Mouse (Mus musculus) midbrain, postnatal 0 days (tissue): ENCODE data around the gene Gpr12. TPM values are rescaled to one million over a fixed set of nuclear protein-coding genes. Genes with fewer than 3 reads are reported as not detected.
"Not testable (repeated sequence)": the region's sequence is repeated elsewhere in the genome, so short reads cannot be mapped to it uniquely, and the experiment has no call there.

Experiments
- ATAC-seq: fragments of 200-750 bp; cut with Nextera tagmentation; 2 replicates; pipeline ENCODE4 v1.8.0; 2017; ENCODE audit warnings: moderate number of reproducible peaks, mild to moderate bottlenecking, moderate TSS enrichment, moderate library complexity; ENCODE audit not compliant: low FRiP score
- DNase-seq: peaks from one replicate; pipeline ENCODE4 v3.0.0-alpha.2; 2015; ENCODE audit warnings: low spot score
- H3K27ac ChIP-seq: fragments of 300-500 bp; sonication (generic); 2 replicates; pipeline ENCODE4 v1.5.1; 2014; ENCODE audit warnings: low read depth, mild to moderate bottlenecking, low read length, mixed read lengths
- H3K27me3 ChIP-seq: fragments of 300-500 bp; sonication (generic); 2 replicates; pipeline ENCODE4 v1.6.1; 2014; ENCODE audit warnings: low read length, control low read depth, mixed read lengths; ENCODE audit not compliant: insufficient read depth
- H3K36me3 ChIP-seq: fragments of 300-500 bp; sonication (generic); 2 replicates; pipeline ENCODE4 v1.6.1; 2014; ENCODE audit warnings: low read length, control low read depth, mixed read lengths; ENCODE audit not compliant: insufficient read depth
- H3K4me1 ChIP-seq: fragments of 300-500 bp; sonication (generic); 2 replicates; pipeline ENCODE4 v1.6.1; 2014; ENCODE audit warnings: mild to moderate bottlenecking, control low read depth, antibody characterized with exemption, low read length, mixed read lengths; ENCODE audit not compliant: insufficient read depth
- H3K4me2 ChIP-seq: fragments of 300-500 bp; sonication (generic); 2 replicates; pipeline ENCODE4 v1.6.1; 2014; ENCODE audit warnings: low read depth, mild to moderate bottlenecking, low read length, mixed read lengths; ENCODE audit not compliant: poor library complexity, severe bottlenecking
- H3K4me3 ChIP-seq: fragments of 300-500 bp; sonication (generic); 2 replicates; pipeline ENCODE4 v1.5.1; 2014; ENCODE audit warnings: low read depth, mild to moderate bottlenecking, low read length, moderate library complexity
- H3K9ac ChIP-seq: fragments of 300-500 bp; sonication (generic); replicated peaks from 2 replicates; pipeline ENCODE4 v1.6.1; 2014; ENCODE audit warnings: mild to moderate bottlenecking, low read length, moderate library complexity, mixed read lengths; ENCODE audit not compliant: poor library complexity, severe bottlenecking
- H3K9me3 ChIP-seq: fragments of 300-500 bp; sonication (generic); 2 replicates; pipeline ENCODE4 v1.6.1; 2016; ENCODE audit warnings: low read length, control low read depth
- CTCF ChIP-seq: IDR thresholded peaks from 2 replicates; pipeline ENCODE4 v1.5.1; 2016; ENCODE audit warnings: antibody characterized with exemption, mild to moderate bottlenecking
- WGBS: fragments of 180-500 bp; shearing (Covaris S2); extraction: QIAGEN DNeasy Blood & Tissue Kit; methylation state at CpG from one replicate; pipeline ENCODE4 v1.1.7; 2014; 5-methylcytosine and 5-hydroxymethylcytosine counted together
- polyA plus RNA-seq: library from polyadenylated mRNA; unstranded; fragments of >200 nt; fragmentation: Nextera tagmentation; extraction: Ambion mirVana; gene quantifications from 2 replicates; pipeline ENCODE4 v1.2.1, GENCODE M21; 2015
- total RNA-seq: library from RNA; depleted of rRNA; stranded (reverse); fragments of >200 nt; gene quantifications from 2 replicates; pipeline ENCODE4 v1.2.3, GENCODE M21; 2014

The Gpr12 gene
- total and polyA plus RNA-seq, 2 experiments from 2014 or later, result 34.2 to 48.0 TPM

DNA sequence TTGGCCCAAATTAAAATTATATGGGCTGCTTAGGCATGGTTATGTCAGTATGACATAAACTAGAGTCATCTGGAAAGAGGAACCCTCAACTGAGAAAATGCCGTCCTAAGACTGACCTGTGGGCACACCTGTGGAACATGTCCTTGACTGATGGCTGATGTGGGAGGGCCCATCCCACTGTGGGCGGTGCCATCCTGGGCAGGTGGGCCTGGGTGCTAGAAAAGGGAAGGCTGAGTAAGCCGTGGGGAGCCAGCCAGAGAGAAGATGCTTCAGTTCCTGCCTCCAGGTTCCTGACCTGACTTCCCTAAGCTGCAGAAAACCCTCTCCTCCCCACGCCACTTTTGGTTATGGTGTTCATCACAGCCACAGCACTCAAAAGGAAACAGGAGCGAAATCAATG is 21.2 kb upstream of the Gpr12 start:
- no peaks in the 10 kb centered on the region for H3K36me3 ChIP-seq
- 89% methylated on average over 5 of the region's 5 CpGs for WGBS
- no peak overlapping the region for H3K27ac ChIP-seq
- no peaks in the 10 kb centered on the region for H3K4me1 ChIP-seq
- no peaks in the 10 kb centered on the region for H3K27me3 ChIP-seq
- no peak for TF ChIP-seq CTCF
- H3K9me3 ChIP-seq, result no peaks in the 10 kb centered on the region
- no peak overlapping the region for H3K9ac ChIP-seq
- ATAC-seq (no peak), DNase-seq (no peak)
- no peak overlapping the region for H3K4me3 ChIP-seq
- H3K4me2 ChIP-seq, result no peak overlapping the region

GRCm38 (mm10) chr5:146599970-146600369 is 14.9 kb upstream of the Gpr12 start:
- Histone ChIP-seq H3K4me3 (no peak overlapping the region), H3K9me3 (no peaks in the 10 kb centered on the region), H3K27ac (no peak overlapping the region), H3K4me2 (no peak overlapping the region), H3K36me3 (no peaks in the 10 kb centered on the region), H3K9ac (no peak overlapping the region), H3K4me1 (no peaks in the 10 kb centered on the region), H3K27me3 (no peaks in the 10 kb centered on the region)
- 84% methylated on average over 5 of the region's 5 CpGs for WGBS
- no peak for DNase-seq
- no peak for ATAC-seq
- TF ChIP-seq CTCF, result no peak

GRCm38 (mm10) chr5:146599216-146599615 is 14.2 kb upstream of the Gpr12 start:
- not testable (repeated sequence) for H3K4me2 ChIP-seq, H3K4me1 ChIP-seq, H3K36me3 ChIP-seq, ATAC-seq, H3K9ac ChIP-seq, H3K9me3 ChIP-seq, DNase-seq, H3K4me3 ChIP-seq, H3K27me3 ChIP-seq
- peak overlapping the region; percentile 26; the same call in 1 of the 2 replicates for H3K27ac ChIP-seq
- 75% methylated on average over 7 of the region's 7 CpGs for WGBS

DNA sequence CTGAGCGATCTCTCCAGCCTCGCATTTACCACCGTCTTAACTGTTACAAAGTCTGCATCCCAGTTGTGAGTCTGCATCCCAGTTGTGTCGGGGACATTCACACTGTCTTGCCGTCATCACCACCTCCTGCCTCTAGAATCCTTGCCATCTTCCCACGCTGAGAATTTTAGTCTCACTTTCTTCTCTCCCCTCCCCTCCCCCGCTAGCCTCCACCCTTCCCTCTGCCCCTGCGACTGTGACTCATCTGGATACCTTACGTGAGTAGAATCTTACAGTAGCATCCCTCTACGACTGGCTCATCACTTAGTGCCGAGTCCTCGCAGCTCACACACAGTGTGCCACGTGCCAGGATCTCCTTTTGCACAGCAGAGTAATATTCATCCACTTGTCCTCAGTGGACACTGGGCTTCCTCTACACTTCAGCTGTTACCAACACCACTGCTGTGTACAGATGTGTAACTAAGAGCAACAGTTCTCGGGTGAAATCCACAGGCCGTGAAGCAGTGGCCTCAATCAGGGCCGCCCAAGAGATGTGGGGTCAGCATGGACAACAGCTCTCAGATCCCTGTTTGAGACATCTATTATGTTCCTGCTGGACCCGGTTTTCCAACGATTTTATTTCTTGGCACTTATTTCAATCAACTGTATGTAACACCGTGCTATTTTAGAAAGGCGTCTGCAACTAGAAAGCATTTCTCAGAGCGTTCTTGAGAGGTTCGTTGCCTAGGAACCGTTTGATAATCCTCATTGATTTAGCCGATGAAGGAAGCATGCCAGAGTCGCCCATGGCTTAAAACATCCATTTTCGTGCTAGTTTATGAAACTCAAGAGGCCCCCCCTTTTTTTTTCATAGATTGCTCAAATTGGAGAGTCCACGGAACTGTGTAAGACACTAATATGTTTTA is 13.4 kb upstream of the Gpr12 start:
- peak overlapping the region; percentile 26; the same call in 1 of the 2 replicates for H3K27ac ChIP-seq
- H3K36me3 ChIP-seq, result no peaks in the 10 kb centered on the region
- ATAC-seq (peak; percentile 58; the same call in 1 of the 2 replicates), DNase-seq (peak; percentile 50)
- no peak overlapping the region for H3K9ac ChIP-seq
- no peak for TF ChIP-seq CTCF
- 63% methylated on average over 27 of the region's 27 CpGs for WGBS
- no peaks in the 10 kb centered on the region for H3K27me3 ChIP-seq
- H3K4me3 ChIP-seq, result no peak overlapping the region
- H3K4me1 ChIP-seq, result no peaks in the 10 kb centered on the region
- H3K4me2 ChIP-seq, result no peak overlapping the region
- H3K9me3 ChIP-seq, result 0 out of 2 replicates have a peak, but pooled peaks cover 4% of the 10 kb centered on the region

DNA sequence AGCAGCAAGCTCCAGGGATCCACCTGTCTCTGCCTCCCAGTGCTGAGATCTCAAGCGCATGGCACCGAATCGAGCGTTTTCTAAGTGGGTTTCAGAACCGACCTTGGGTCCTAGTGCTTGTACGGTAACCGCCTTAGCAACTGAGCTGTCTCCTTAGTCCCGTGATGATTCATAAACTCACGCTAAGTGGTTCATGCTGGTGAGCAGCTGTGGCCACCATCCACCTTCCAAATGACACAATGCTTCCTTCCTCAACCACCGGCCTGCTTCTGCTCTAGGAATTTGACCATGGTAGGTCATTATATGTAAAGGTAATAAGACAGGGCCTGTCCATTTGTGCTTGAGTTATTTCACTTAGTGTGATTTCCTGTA is 12.4 kb upstream of the Gpr12 start:
- no peak for TF ChIP-seq CTCF
- Histone ChIP-seq H3K27me3 (no peaks in the 10 kb centered on the region; the same call in 1 of the 2 replicates), H3K4me2 (no peak overlapping the region), H3K9me3 (0 out of 2 replicates have a peak, but pooled peaks cover 4% of the 10 kb centered on the region), H3K36me3 (no peaks in the 10 kb centered on the region), H3K27ac (no peak overlapping the region), H3K4me3 (no peak overlapping the region), H3K9ac (no peak overlapping the region), H3K4me1 (no peaks in the 10 kb centered on the region)
- ATAC-seq (no peak), DNase-seq (no peak)
- WGBS, result 93% methylated on average over 10 of the region's 10 CpGs
